Mouse (Mus musculus): ENCODE measurements around the gene Vps72.

DNA sequence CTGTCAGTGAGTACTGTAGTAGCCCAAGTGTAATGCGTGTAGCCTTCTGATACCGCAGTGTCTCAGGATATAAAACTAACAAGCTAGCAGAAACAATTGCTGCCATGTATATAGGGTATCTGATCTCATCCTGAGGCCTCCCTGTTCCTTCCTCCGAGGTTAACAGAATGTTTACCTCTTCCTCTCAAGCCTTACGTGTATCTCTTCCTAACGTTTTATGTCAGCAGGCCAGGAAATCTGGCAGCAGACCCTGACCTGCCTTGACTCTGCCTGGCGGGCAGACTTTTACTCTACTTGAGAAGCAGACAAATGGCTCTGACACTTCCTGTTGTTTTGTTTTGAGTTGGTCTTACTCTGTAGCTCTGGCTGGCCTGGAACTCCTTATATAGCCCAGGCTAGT, 10.8 kb downstream of the Vps72 start:
- TF ChIP-seq POLR2A (IDR thresholded peaks at IDR 0.05; ENCODE audit: low read depth, low read length) (no peak), CTCF (conservative IDR thresholded peaks at IDR 0.05; ENCODE audit: insufficient read depth, insufficient read length, low read depth, low read length) (no peak)

All from kidney, adult 2 months (tissue).